Mouse (Mus musculus): Measurements from ENCODE around the gene Acadl. TPM values are rescaled to one million over a fixed set of nuclear protein-coding genes. Genes with fewer than 3 reads are reported as not detected.

Acadl gene
- polyA plus RNA-seq, 1 experiment, result 3.2 TPM

DNA sequence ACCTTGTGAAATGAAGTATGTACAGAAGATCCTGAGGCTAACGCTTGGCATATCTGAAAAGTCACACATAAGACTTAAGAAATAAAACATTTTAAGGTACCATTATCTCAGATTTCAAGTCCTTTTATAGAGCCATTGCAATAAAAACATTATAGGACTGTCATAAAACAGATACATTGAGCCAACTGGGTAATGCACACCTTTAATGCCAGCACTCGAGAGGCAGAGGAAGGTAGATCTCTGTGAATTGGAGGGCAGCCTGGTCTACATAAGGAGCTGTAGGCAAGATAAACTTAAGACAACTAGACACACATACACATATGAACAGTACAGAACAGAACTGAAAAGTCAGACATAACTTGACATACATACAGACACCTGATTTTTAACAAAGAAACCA lies 65.1 kb downstream of the Acadl start:
- TF ChIP-seq FLI1 (IDR thresholded peaks at IDR 0.05; ENCODE audit: low read length) (no peak), GATA1 (IDR thresholded peaks at IDR 0.05; ENCODE audit: borderline replicate concordance, low read length) (no peak)
- no peak overlapping the region for H3K4me3 ChIP-seq (replicated peaks)
- H3K4me1 ChIP-seq, result no peaks in the 10 kb centered on the region
- no peaks in the 10 kb centered on the region for H3K9me3 ChIP-seq
- H3K36me3 ChIP-seq (replicated peaks; ENCODE audit: low read length), result peaks cover 25% of the 10 kb centered on the region
- H3K27me3 ChIP-seq (replicated peaks), result no peaks in the 10 kb centered on the region

DNA sequence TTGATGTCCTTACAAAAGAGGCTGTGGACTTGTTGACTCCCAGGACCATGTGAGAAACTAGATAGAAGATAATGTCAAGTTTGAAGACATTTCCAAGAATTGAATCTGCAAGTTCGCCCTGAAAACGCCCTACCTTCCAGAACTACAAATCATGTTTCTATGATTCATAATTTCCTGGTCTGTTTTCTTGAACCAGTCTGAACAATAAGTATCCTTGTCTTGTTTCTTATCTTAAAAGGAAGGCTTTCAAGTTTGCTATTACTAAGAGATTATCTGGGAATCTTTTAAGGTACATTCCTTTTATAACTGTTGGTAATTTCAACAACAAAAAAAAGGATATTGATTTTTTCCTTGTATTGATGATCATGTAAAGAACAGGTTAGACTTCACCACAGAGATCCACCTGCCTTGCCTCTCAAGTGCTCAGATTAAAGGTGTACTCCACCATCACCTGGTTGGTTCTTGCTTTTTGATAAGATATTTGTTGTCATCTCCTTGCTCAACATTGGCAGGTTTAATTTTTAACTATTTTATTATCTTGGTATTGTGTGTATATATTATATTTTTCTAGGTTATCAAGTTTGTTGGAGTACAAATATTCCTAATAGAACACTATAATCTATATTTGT lies 70.1 kb downstream of the Acadl start:
- Histone ChIP-seq H3K4me1 (no peaks in the 10 kb centered on the region), H3K27me3 (replicated peaks) (no peaks in the 10 kb centered on the region), H3K4me3 (replicated peaks) (no peak overlapping the region), H3K36me3 (replicated peaks; ENCODE audit: low read length) (peaks cover 4% of the 10 kb centered on the region), H3K9me3 (no peaks in the 10 kb centered on the region)
- TF ChIP-seq GATA1 (IDR thresholded peaks at IDR 0.05; ENCODE audit: borderline replicate concordance, low read length) (no peak), FLI1 (IDR thresholded peaks at IDR 0.05; ENCODE audit: low read length) (no peak)

DNA sequence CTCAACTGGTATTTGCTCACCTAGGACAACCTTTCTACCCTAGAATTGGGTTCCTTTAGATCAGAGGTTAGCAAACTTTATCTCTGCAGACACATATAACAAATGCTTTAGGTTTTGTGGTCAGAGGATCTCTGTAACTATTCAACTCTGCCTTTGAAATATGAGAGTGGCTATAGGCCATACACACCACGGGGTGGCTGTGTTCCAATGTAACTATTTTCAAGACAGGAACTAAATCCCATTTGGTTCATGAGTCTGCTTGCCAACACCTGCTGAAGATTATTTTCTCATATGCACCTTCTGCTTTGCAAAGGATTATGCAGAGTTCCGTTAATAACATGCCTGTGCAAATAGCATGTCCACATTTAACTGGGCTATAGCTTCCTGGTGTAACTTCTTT lies 80.8 kb downstream of the Acadl start:
- TF ChIP-seq FLI1 (IDR thresholded peaks at IDR 0.05; ENCODE audit: low read length) (no peak), GATA1 (IDR thresholded peaks at IDR 0.05; ENCODE audit: borderline replicate concordance, low read length) (no peak)
- no peaks in the 10 kb centered on the region for H3K27me3 ChIP-seq (replicated peaks)
- H3K9me3 ChIP-seq, result no peaks in the 10 kb centered on the region
- no peak overlapping the region for H3K4me3 ChIP-seq (replicated peaks)
- no peaks in the 10 kb centered on the region; the same call in 1 of the 2 replicates for H3K4me1 ChIP-seq
- no peaks in the 10 kb centered on the region for H3K36me3 ChIP-seq (replicated peaks; ENCODE audit: low read length)

DNA sequence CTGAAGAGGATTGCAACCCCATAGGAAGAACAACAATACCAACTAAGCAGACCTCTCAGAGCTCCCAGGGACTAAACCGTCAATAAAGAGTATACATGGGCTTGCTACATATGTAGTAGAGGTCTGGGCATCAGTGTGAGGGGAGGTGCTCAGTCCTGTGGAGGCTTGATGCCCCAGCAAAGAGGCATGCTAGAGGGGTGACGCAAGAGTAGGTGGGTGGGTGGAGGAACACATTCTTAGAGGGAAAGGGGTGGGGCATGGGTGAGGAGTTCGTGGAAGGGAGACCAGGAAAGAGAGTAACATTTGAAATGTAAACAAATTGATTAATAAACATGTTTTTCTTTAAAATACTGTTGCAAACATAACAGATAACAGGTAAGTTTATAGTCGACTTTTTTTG lies 82.0 kb downstream of the Acadl start:
- no peaks in the 10 kb centered on the region; the same call in 1 of the 2 replicates for H3K4me1 ChIP-seq
- TF ChIP-seq FLI1 (IDR thresholded peaks at IDR 0.05; ENCODE audit: low read length) (no peak), GATA1 (IDR thresholded peaks at IDR 0.05; ENCODE audit: borderline replicate concordance, low read length) (no peak)
- H3K27me3 ChIP-seq (replicated peaks), result no peaks in the 10 kb centered on the region
- H3K36me3 ChIP-seq (replicated peaks; ENCODE audit: low read length), result no peaks in the 10 kb centered on the region
- H3K4me3 ChIP-seq (replicated peaks), result no peak overlapping the region
- no peaks in the 10 kb centered on the region for H3K9me3 ChIP-seq

Other genes starting within 250 kb of the Acadl start
- gene Rpe, start 162.4 kb downstream of the Acadl start, polyA plus RNA-seq (2012; ENCODE audit: insufficient read depth, low replicate concordance), result 8.4 and 8.7 TPM in 2 replicates
- gene Kansl1l, start 45.7 kb downstream of the Acadl start, polyA plus RNA-seq (2012; ENCODE audit: insufficient read depth, low replicate concordance), result 0.27 TPM in 1 of 2 replicates, not detected in the other
- gene Myl1, start 82.1 kb upstream of the Acadl start, polyA plus RNA-seq (2012; ENCODE audit: insufficient read depth, low replicate concordance), result 0.15 TPM in 1 of 2 replicates, not detected in the other
- 4.0 and 10.9 TPM in 2 replicates for gene Lancl1, start 175.6 kb upstream of the Acadl start, polyA plus RNA-seq (2012; ENCODE audit: insufficient read depth, low replicate concordance)